Mouse (Mus musculus) fat pad, adult 2 months (tissue): Measurements from ENCODE around the gene Cldn14.
"Not testable (repeated sequence)": the region's sequence is repeated elsewhere in the genome, so short reads cannot be mapped to it uniquely, and the experiment has no call there.

Experiments
- DNase-seq: peaks from one replicate; pipeline ENCODE4 v3.0.0-alpha.2; 2011; ENCODE audit warnings: low read depth, low spot score; ENCODE audit errors: extremely low read depth

Gene Cldn14

GRCm38 (mm10) chr16:94009356-94009755 lies 719 bp upstream of the Cldn14 start:
- no peak for DNase-seq

GRCm38 (mm10) chr16:94006706-94007665 lies 1.7 kb downstream of the Cldn14 start:
- no peak for DNase-seq

DNA sequence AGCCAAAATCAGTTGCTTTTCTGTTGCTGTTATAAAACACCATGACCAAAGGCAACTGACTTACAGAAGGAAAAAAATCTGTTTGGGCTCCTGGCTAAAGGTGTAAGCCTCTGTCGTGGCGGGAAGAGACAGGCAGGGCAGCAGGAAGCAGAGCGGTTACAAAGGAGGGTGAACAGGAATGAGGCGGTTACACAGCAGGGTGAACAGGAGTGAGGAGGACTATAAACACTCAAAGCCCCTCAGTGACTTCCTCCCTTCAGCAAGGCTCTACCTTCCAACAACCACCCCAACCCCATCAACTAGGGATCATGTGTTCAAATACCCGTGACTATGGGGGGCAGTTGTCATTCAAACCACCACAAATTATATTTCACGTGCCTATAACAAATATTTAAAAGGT lies 5.2 kb downstream of the Cldn14 start:
- no peak for DNase-seq

DNA sequence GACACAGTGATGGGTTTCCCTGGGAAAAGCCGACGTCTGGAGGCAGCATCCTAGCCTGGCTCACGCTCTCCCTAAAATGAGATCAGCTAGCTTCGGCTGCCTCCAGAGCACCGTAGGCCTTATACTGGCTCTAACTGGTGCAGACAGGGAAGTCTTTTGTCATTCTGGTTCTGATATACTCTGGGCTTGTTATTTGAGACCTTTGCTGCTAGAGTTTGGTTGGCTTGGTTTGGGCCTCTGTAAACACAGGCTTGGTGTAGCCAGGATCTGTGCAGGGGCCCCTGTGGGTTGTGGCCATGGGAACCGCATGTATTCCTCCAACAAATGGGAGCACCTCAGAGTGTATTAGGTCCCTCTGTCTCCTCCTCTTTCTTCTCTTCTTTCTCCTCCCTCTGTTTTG lies 7.3 kb downstream of the Cldn14 start:
- DNase-seq = no peak

DNA sequence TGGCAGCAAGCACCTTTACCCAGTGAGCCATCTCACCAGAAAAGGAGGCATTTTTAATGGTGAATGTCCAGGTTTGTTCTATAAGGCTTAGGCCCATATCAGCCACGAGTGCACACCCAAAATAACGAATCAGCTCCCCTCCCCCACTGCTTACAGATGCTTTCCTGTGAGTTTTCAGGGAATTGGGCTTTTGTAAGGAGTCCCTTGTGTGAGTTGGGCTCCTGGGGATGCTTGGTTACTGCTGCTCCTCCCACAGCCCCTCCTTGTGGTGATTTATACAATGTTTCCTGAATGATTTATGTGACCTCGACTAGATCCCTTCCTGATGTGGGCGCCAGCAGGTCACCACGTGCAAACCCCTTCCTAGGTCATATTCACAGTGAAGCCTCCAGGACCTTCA lies 9.7 kb downstream of the Cldn14 start:
- no peak for DNase-seq

- DNase-seq = no peak
Measured at GRCm38 (mm10) chr16:93983576-93983975, 25.1 kb downstream of the Cldn14 start.

- no peak for DNase-seq
Measured at GRCm38 (mm10) chr16:93982341-93982740, 26.3 kb downstream of the Cldn14 start.

DNA sequence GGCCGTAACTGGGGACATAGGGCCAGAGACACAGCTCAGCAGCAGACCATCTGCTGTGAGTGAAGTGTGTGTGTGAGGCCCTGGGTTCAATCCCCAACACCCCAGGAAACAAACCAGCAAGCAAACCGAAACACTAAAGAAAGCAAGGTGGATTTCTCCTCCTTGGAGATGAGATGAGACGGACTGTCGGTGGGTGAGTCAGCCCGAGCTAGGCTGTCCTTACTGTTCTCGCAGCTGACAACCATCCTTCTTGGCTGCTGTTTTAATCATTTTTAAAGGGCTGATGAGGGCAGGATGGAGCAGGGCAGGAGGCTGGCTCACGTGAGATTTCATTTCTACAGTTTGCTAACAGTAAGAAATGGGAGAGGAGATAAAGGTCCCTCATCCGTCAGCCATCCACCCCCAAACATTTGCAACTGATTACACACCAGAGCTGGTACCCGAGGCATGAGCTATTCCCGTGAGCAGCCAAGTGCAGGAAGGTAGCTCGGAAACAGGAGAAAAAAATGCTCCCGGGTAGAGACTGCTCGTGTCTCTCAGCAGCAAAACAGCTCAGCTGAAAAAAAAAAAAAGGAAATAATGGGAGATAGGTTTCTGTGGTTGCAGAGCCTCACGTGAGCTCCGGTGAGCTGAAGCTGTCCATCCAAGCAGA lies 27.3 kb downstream of the Cldn14 start:
- no peak for DNase-seq

- not testable (repeated sequence) for DNase-seq
Measured at GRCm38 (mm10) chr16:93980338-93980737, 28.3 kb downstream of the Cldn14 start.

DNA sequence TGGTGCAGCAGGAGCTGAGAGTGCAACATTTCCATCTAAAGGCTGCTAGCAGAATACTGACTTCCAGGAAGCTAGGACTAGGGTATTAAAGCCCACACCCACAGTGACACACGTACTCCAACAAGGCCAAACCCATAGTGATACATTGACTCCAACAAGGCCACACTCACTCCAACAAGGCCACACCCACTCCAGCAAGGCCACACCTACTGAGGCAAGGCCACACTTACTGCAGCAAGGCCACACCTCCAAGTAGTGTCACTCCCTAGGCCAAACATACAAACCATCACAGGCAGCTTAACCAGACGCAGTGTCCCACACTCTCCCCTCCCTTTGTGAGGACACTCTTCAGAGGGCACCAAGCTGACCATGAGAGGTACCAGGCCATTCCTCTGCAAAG lies 29.3 kb downstream of the Cldn14 start:
- no peak for DNase-seq

- DNase-seq = no peak
Measured at GRCm38 (mm10) chr16:93977587-93977986, 31.1 kb downstream of the Cldn14 start.

GRCm38 (mm10) chr16:93976907-93977306 lies 31.7 kb downstream of the Cldn14 start:
- DNase-seq = no peak

DNA sequence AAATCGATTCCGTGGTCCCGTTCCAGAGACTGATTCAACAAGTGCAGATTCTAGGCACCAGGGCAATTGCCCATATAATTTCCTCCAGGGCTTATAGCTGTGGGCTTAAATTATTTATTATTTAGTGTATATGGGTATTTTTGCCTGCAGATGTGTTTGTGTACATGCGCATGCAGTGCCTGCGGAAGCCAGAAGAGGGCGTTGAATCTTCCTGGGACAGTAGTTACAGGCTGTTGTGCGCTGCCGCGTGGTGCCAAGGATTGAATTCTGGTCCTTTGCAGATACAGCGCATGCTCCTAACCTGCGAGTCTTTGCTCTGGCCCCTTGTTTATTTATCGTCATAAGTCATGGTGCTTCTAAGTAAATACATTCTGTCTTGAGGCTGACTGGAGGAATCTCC lies 33.2 kb downstream of the Cldn14 start:
- no peak for DNase-seq

DNA sequence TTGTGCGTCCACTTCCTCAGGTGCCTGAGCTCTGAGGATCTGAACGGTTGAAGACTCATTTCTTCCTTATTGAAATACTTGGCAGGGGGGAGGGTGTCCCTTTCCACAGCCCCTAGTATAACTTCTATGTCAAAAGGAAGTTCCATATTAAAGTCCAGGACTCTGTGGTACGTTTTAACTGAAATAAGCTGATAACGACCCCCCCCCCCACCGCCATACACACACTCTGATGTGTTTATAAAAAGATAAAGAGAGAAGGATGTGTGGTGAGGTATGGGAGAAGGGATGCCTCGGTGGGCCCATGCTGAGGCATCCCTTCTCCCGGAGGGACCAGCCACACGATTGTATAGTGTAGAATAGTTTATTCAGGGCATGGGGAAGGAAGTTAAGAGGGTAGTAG lies 34.4 kb downstream of the Cldn14 start:
- no peak for DNase-seq

- no peak for DNase-seq
Measured at GRCm38 (mm10) chr16:93973554-93973953, 35.1 kb downstream of the Cldn14 start.

GRCm38 (mm10) chr16:93973123-93973522 lies 35.5 kb downstream of the Cldn14 start:
- DNase-seq = no peak

DNA sequence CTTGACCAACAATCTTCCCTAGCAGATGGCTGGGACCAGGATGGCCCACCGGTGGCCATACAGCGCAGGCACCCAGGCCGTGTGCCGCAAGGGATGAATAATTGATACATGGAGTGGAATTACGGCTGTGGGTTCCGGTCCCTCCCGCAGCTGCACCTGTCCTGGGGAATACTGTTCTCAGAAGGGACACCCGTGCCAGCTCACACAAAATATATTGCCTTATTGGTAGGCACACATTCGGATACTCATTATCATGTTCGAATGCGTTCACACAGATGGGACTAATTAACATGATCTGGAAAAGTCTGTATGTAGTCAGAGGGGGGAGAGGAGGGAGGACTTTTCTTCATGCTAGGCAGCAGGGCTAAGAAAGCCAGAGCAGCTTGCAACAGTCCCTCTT lies 37.6 kb downstream of the Cldn14 start:
- DNase-seq = no peak

GRCm38 (mm10) chr16:93967893-93968292 lies 40.7 kb downstream of the Cldn14 start:
- no peak for DNase-seq

GRCm38 (mm10) chr16:93962283-93962682 lies 46.4 kb downstream of the Cldn14 start:
- DNase-seq = no peak

DNA sequence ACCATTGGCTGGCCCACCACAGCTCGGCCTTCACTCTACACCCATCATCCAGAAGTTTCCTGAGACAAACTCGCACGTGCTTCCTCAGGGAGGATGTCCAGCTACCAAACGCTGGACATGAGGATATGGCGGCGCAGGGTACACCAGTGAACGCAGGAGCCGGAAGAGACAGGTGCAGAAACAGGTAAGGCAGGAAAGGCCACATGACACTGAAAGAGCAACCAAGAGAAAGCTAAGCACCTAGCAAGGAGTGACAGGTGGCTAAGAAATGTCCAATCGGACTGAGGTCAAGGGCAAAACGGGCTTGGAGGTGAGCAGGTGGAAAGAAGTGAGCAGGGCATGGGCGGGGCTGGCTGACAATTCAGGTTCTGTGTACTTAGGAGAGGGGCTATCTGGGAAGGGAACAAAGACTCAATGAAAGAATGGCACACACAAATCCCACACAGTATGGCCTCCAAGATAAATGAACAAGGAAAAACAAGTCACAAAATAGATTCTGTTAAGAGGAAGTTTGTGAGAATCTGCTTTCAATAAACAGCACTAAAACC lies 47.5 kb downstream of the Cldn14 start:
- no peak for DNase-seq

- no peak for DNase-seq
Measured at GRCm38 (mm10) chr16:93960495-93960894, 48.1 kb downstream of the Cldn14 start.

DNA sequence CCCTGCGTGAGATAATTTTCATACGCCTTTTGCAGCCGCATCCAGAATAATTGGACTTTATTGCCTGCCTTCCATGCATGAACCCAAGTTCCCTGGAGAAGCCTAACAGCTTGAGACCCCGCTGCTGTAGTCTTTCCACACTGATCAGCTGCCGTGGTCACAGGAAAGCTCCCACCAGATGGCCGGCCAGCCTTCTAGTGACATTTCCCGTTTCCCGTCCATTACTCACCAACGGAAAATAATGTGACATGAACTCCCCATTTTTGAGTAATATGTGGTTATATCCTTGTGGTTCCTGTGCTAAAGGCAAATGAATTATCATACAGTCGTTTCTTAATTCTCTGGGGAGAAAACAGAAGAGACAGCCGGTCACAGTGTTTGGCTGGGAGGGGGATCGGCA lies 51.2 kb downstream of the Cldn14 start:
- DNase-seq = no peak
